ENCODE assay signal across 12 mouse cellular contexts in genomic region chr19:37946696-37947095, GRCm38 (mm10).
DNase-seq lines count a peak whose midpoint lies in the region; ATAC-seq and TF ChIP-seq lines count a peak whose summit lies in the region.
"Had no signal": no experiment of that assay in that cellular context is flagged by ENCODE, and none has a peak within 500 bp of the region (broad histone marks: within the 10 kb centered on the region; RNA-seq: fewer than 3 reads in every experiment).

No protein-coding gene starts in this region.

- no peak overlapping the region for H3K4me3 ChIP-seq in lung, postnatal 0 days (ENCODE audit: low read depth, low read length)
- no peak overlapping the region for H3K4me3 ChIP-seq in midbrain, embryonic 15.5 days
- H3K4me3 ChIP-seq: liver, embryonic 12.5 days had no signal

- no peak for TF ChIP-seq EP300 in lung, postnatal 0 days (IDR thresholded peaks at IDR 0.05)

- H3K4me2 ChIP-seq in lung, postnatal 0 days (replicated peaks; ENCODE audit: low read depth, low read length) = no peak overlapping the region
- no peak overlapping the region for H3K4me2 ChIP-seq in midbrain, embryonic 15.5 days
- H3K4me2 ChIP-seq: liver, embryonic 12.5 days had no signal

- TF ChIP-seq CTCF in lung, postnatal 0 days (IDR thresholded peaks at IDR 0.05) = peak; percentile 31
- peak; percentile 42; the same call in 1 of the 2 replicates for TF ChIP-seq CTCF in brain, embryonic 14.5 days (IDR thresholded peaks at IDR 0.05; ENCODE audit: borderline replicate concordance, extremely low read depth, insufficient read depth, insufficient read length)

- peaks cover 14% of the 10 kb centered on the region; the same call in 1 of the 2 replicates for H3K36me3 ChIP-seq in lung, postnatal 0 days (ENCODE audit: insufficient read depth, low read length)
- H3K36me3 ChIP-seq in splenic B cell, adult 2 months (ENCODE audit: control insufficient read depth, insufficient read depth, low read length, poor library complexity, severe bottlenecking) = no peaks in the 10 kb centered on the region
- no peaks in the 10 kb centered on the region for H3K36me3 ChIP-seq in midbrain, embryonic 15.5 days (replicated peaks)
- H3K36me3 ChIP-seq: G1E; liver, embryonic 12.5 days had no signal

- no peaks in the 10 kb centered on the region for H3K9me3 ChIP-seq in lung, postnatal 0 days (ENCODE audit: low read length)
- no peaks in the 10 kb centered on the region for H3K9me3 ChIP-seq in midbrain, embryonic 15.5 days
- H3K9me3 ChIP-seq: G1E; liver, embryonic 12.5 days had no signal

- TF ChIP-seq POLR2A in brain, embryonic 14.5 days (IDR thresholded peaks at IDR 0.05; ENCODE audit: borderline replicate concordance, extremely low read depth, insufficient read depth, insufficient read length, poor library complexity, severe bottlenecking) = no peak

- WGBS in lung, postnatal 0 days = 23% methylated on average over 4 of the region's 4 CpGs
- 27% methylated on average over 4 of the region's 4 CpGs for WGBS in midbrain, embryonic 15.5 days

- no peak overlapping the region for H3K27ac ChIP-seq in lung, postnatal 0 days (ENCODE audit: low read length)
- no peak overlapping the region for H3K27ac ChIP-seq in midbrain, embryonic 15.5 days
- H3K27ac ChIP-seq: liver, embryonic 12.5 days had no signal

- no peaks in the 10 kb centered on the region for H3K4me1 ChIP-seq in lung, postnatal 0 days (ENCODE audit: insufficient read depth, low read depth, low read length)
- no peaks in the 10 kb centered on the region for H3K4me1 ChIP-seq in midbrain, embryonic 15.5 days
- H3K4me1 ChIP-seq: liver, embryonic 12.5 days had no signal

- intact Hi-C loops in heart, postnatal 25 days (cut with DNase I) = no loop called here

- ATAC-seq in lung, postnatal 0 days = no peak
- no peak for ATAC-seq in megakaryocyte, adult 5-6 weeks (ENCODE audit: poor library complexity, severe bottlenecking)
- no peak for ATAC-seq in midbrain, embryonic 15.5 days (replicated peaks)
- ATAC-seq: liver, embryonic 12.5 days had no signal

- H3K27me3 ChIP-seq in lung, postnatal 0 days (replicated peaks; ENCODE audit: insufficient read depth, low read length) = no peaks in the 10 kb centered on the region
- no peaks in the 10 kb centered on the region for H3K27me3 ChIP-seq in splenic B cell, adult 2 months (ENCODE audit: control insufficient read depth, insufficient read depth, low read length, poor library complexity, severe bottlenecking)
- H3K27me3 ChIP-seq in midbrain, embryonic 15.5 days (replicated peaks) = no peaks in the 10 kb centered on the region
- H3K27me3 ChIP-seq: liver, embryonic 12.5 days had no signal

- no peak overlapping the region for H3K9ac ChIP-seq in lung, postnatal 0 days (replicated peaks; ENCODE audit: low read depth)
- H3K9ac ChIP-seq in midbrain, embryonic 15.5 days = no peak overlapping the region
- H3K9ac ChIP-seq: liver, embryonic 12.5 days had no signal

- DNase-seq in heart, adult 11 months = peak; percentile 74
- DNase-seq in heart, postnatal 25 days (ENCODE audit: low spot score) = no peak
- DNase-seq in lung, postnatal 0 days (ENCODE audit: low spot score) = no peak
- DNase-seq in lung, postnatal 14 days = no peak
- peak; percentile 54 for DNase-seq in brain, embryonic 14.5 days (ENCODE audit: low read depth)
- DNase-seq in splenic B cell, adult 2 months (ENCODE audit: low read depth, low spot score) = peak; percentile 34
- DNase-seq: gastrocnemius, postnatal 14 days; heart, postnatal 4 days had no signal

Comparison
In these comparisons a context has a peak if more than half of its experiments do, and no peak if none do; other contexts are left out.
1. DNase-seq: peak in heart, adult 11 months (single experiment), brain, embryonic 14.5 days (single experiment) and splenic B cell, adult 2 months (single experiment); none in heart, postnatal 25 days (single experiment), lung, postnatal 0 days (single experiment) and lung, postnatal 14 days (single experiment).